Comparison of ENCODE assay signal across 9 mouse cellular contexts in the genomic region with DNA sequence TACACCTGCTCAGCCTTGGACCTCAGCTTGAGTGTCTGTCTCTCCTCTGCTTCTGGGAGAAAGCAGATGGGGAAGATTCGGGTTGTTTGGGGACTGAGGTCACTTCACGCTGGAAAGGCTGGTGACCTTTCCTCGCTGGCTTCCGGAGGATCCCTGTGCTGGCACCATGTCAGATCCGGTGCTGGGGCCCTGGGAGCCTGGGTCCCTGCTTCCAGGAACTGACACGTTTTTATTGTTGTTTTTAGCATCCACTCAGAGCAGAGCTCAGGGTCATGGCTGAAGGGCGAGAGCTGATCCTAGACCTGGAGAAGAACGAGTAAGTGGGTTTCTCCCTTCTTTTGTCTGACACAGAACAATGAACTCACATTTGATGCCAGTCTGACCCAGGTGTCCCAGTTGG. TPM values are rescaled to one million over a fixed set of nuclear protein-coding genes. Genes with fewer than 3 reads are reported as not detected.
A peak's percentile ranks its signal among the peaks of the same experiment; 100 is the strongest.
DNase-seq lines count a peak whose midpoint lies in the region; ATAC-seq and TF ChIP-seq lines count a peak whose summit lies in the region.
"Had no signal": no experiment of that assay in that cellular context is flagged by ENCODE, and none has a peak within 500 bp of the region (broad histone marks: within the 10 kb centered on the region; RNA-seq: fewer than 3 reads in every experiment).

No protein-coding gene starts in this region.

- DNase-seq in spleen, adult 2 months (ENCODE audit: low read depth in 1 of 2, low spot score in 2 of 2), result no peak
- DNase-seq in spleen, postnatal 4 days (ENCODE audit: low spot score in 2 of 2), result no peak
- DNase-seq in kidney, postnatal 10 days, result peak; percentile 78
- DNase-seq in right cerebral cortex, adult 2 months (ENCODE audit: low spot score in 2 of 2), result no peak
- DNase-seq in left cerebral cortex, adult 18-20 months (ENCODE audit: low spot score in 2 of 2), result no peak
- no peak for DNase-seq in right cerebral cortex, postnatal 4 days

- H3K36me3 ChIP-seq in spleen, adult 2 months (ENCODE audit: control insufficient read depth, insufficient read depth, low read length), result peaks cover 14% of the 10 kb centered on the region
- H3K36me3 ChIP-seq in heart, embryonic 13.5 days, result peaks cover 71% of the 10 kb centered on the region
- no peaks in the 10 kb centered on the region for H3K36me3 ChIP-seq in stomach, embryonic 16.5 days (ENCODE audit: control insufficient read depth, insufficient read depth, low read length)

- H3K4me3 ChIP-seq in spleen, adult 2 months (ENCODE audit: extremely low read depth, insufficient read depth, insufficient read length), result no peak overlapping the region
- no peak overlapping the region for H3K4me3 ChIP-seq in heart, embryonic 13.5 days
- no peak overlapping the region for H3K4me3 ChIP-seq in stomach, embryonic 16.5 days (replicated peaks; ENCODE audit: low read length)

- H3K9me3 ChIP-seq in heart, embryonic 13.5 days, result no peaks in the 10 kb centered on the region
- no peaks in the 10 kb centered on the region for H3K9me3 ChIP-seq in stomach, embryonic 16.5 days (replicated peaks; ENCODE audit: control insufficient read depth, low read length)

- 67% methylated on average over 8 of the region's 8 CpGs for WGBS in spleen, adult 2 months
- WGBS in heart, embryonic 13.5 days, result 41% methylated on average over 8 of the region's 8 CpGs
- 49% methylated on average over 8 of the region's 8 CpGs for WGBS in stomach, embryonic 16.5 days

- H3K27ac ChIP-seq in spleen, adult 2 months (ENCODE audit: insufficient read depth, low read length), result 0 out of 2 replicates have a peak overlapping the region, but pooled peaks have one; percentile 13
- peak overlapping the region; percentile 94 for H3K27ac ChIP-seq in heart, embryonic 13.5 days (replicated peaks)
- H3K27ac ChIP-seq in stomach, embryonic 16.5 days (ENCODE audit: low read length), result peak overlapping the region; percentile 73
- H3K27ac ChIP-seq: macrophage had no signal

- peak overlapping the region; percentile 66 for H3K9ac ChIP-seq in heart, embryonic 13.5 days
- no peak overlapping the region for H3K9ac ChIP-seq in stomach, embryonic 16.5 days (ENCODE audit: low read length)

- H3K27me3 ChIP-seq in spleen, adult 2 months (ENCODE audit: control insufficient read depth, insufficient read depth, low read length), result no peaks in the 10 kb centered on the region
- H3K27me3 ChIP-seq in heart, embryonic 13.5 days (replicated peaks), result no peaks in the 10 kb centered on the region
- H3K27me3 ChIP-seq in stomach, embryonic 16.5 days (ENCODE audit: control insufficient read depth, insufficient read depth, low read length), result no peaks in the 10 kb centered on the region

- no peak for TF ChIP-seq POLR2A in spleen, adult 2 months (IDR thresholded peaks at IDR 0.05; ENCODE audit: low read depth, low read length)

- peaks cover 25% of the 10 kb centered on the region for H3K4me1 ChIP-seq in spleen, adult 2 months (ENCODE audit: control insufficient read depth, insufficient read depth, insufficient read length)
- peaks cover 88% of the 10 kb centered on the region for H3K4me1 ChIP-seq in heart, embryonic 13.5 days
- H3K4me1 ChIP-seq in stomach, embryonic 16.5 days (ENCODE audit: control insufficient read depth, insufficient read depth, low read length), result peaks cover 30% of the 10 kb centered on the region

- TF ChIP-seq CTCF in spleen, adult 2 months (IDR thresholded peaks at IDR 0.05; ENCODE audit: extremely low read depth, insufficient read depth, insufficient read length, insufficient replicate concordance), result no peak

- peak overlapping the region; percentile 26 for H3K4me2 ChIP-seq in heart, embryonic 13.5 days
- no peak overlapping the region for H3K4me2 ChIP-seq in stomach, embryonic 16.5 days (ENCODE audit: low read depth, low read length)

- ATAC-seq in heart, embryonic 13.5 days (ENCODE audit: extremely low read depth, insufficient number of reproducible peaks, low FRiP score, low TSS enrichment), result no peak
- ATAC-seq in stomach, embryonic 16.5 days (ENCODE audit: insufficient read depth, low FRiP score), result peak; percentile 1; the same call in 1 of the 2 replicates

RNA-seq across cellular contexts. Expression of a gene that starts 9.0 kb away (rescaled TPM):
- 21.3 and 24.9 TPM in 2 replicates for polyA plus RNA-seq in spleen, adult 2 months (2012; rRNA removed)
- polyA plus RNA-seq in heart, embryonic 13.5 days (2015; fragmentation: Nextera tagmentation; extraction: Ambion mirVana), result 24.2 and 24.7 TPM in 2 replicates
- 22.0 and 22.4 TPM in 2 replicates for polyA plus RNA-seq in stomach, embryonic 16.5 days (2015; fragmentation: Nextera tagmentation; extraction: Ambion mirVana)
- total RNA-seq in left cerebral cortex, adult 18-20 months (2021), result 10 to 100 TPM; 12.8 to 16.1 TPM

RNA-seq across cellular contexts. Expression of a gene that starts 12.6 kb away (rescaled TPM):
- 9.4 and 28.6 TPM in 2 replicates for polyA plus RNA-seq in spleen, adult 2 months (2012; rRNA removed)
- polyA plus RNA-seq in heart, embryonic 13.5 days (2015; fragmentation: Nextera tagmentation; extraction: Ambion mirVana), result 4.8 and 5.3 TPM in 2 replicates
- polyA plus RNA-seq in stomach, embryonic 16.5 days (2015; fragmentation: Nextera tagmentation; extraction: Ambion mirVana), result 4.7 and 7.9 TPM in 2 replicates
- total RNA-seq in left cerebral cortex, adult 18-20 months (2021), result 1 to 10 TPM; 1.3 to 1.7 TPM

Comparison
In these comparisons a context has a peak if more than half of its experiments do, and no peak if none do; other contexts are left out.
1. H3K27ac ChIP-seq: peak in every context shown above with its lines; median percentile 94 in heart, embryonic 13.5 days; 73 in stomach, embryonic 16.5 days; 13 in spleen, adult 2 months.